Mouse (Mus musculus): ENCODE measurements at regions not wholly inside any gene's neighbourhood (a gene's known extent, or its start where the extent isn't known, plus 50 kb on each side); places are given as distances from the start of the nearest gene placed in this dataset.

GRCm38 (mm10) chr14:92958138-92958537 is 932.3 kb downstream of the Pcdh9 start:
- Histone ChIP-seq H3K27ac (peak overlapping the region; percentile 48; the same call in 1 of the 2 replicates), H3K36me3 (replicated peaks) (no peaks in the 10 kb centered on the region)

GRCm38 (mm10) chr14:92955485-92955884 is 935.0 kb downstream of the Pcdh9 start:
- H3K4me1 ChIP-seq, result peaks cover 12% of the 10 kb centered on the region
- no peaks in the 10 kb centered on the region for H3K36me3 ChIP-seq (replicated peaks)
- H3K27ac ChIP-seq, result no peak overlapping the region
- DNase-seq (ENCODE audit: extremely low spot score, low spot score), result no peak
- WGBS, result 93% methylated on average over 3 of the region's 3 CpGs
- H3K4me3 ChIP-seq, result no peak overlapping the region
- no peaks in the 10 kb centered on the region; the same call in 1 of the 2 replicates for H3K27me3 ChIP-seq (ENCODE audit: poor library complexity, severe bottlenecking)
- H3K9me3 ChIP-seq, result no peaks in the 10 kb centered on the region

More at GRCm38 (mm10) chr14:92958138-92958537, 932.3 kb downstream of the Pcdh9 start:
- H3K9me3 ChIP-seq, result no peaks in the 10 kb centered on the region
- peak; percentile 28 for DNase-seq (ENCODE audit: extremely low spot score, low spot score)
- no peaks in the 10 kb centered on the region; the same call in 1 of the 2 replicates for H3K27me3 ChIP-seq (ENCODE audit: poor library complexity, severe bottlenecking)
- 19% methylated on average over 2 of the region's 2 CpGs for WGBS
- no peak overlapping the region for H3K4me3 ChIP-seq
- peaks cover 12% of the 10 kb centered on the region for H3K4me1 ChIP-seq

- H3K27ac ChIP-seq, result no peak overlapping the region
- H3K4me3 ChIP-seq, result no peak overlapping the region
- no peaks in the 10 kb centered on the region for H3K9me3 ChIP-seq
- no peaks in the 10 kb centered on the region for H3K36me3 ChIP-seq (replicated peaks)
- H3K4me1 ChIP-seq, result no peaks in the 10 kb centered on the region
- DNase-seq (ENCODE audit: extremely low spot score, low spot score), result no peak
- H3K27me3 ChIP-seq (ENCODE audit: poor library complexity, severe bottlenecking), result no peaks in the 10 kb centered on the region
- WGBS, result 90% methylated on average over 6 of the region's 6 CpGs
Measured at GRCm38 (mm10) chr14:92907623-92908045, 982.8 kb downstream of the Pcdh9 start.

GRCm38 (mm10) chr14:92874548-92874947 is 1015.9 kb downstream of the Pcdh9 start:
- Histone ChIP-seq H3K9me3 (no peaks in the 10 kb centered on the region), H3K4me3 (no peak overlapping the region), H3K27ac (no peak overlapping the region), H3K36me3 (replicated peaks) (no peaks in the 10 kb centered on the region), H3K27me3 (ENCODE audit: poor library complexity, severe bottlenecking) (no peaks in the 10 kb centered on the region), H3K4me1 (no peaks in the 10 kb centered on the region)
- 82% methylated on average over 7 of the region's 7 CpGs for WGBS
- no peak for DNase-seq (ENCODE audit: extremely low spot score, low spot score)

- no peaks in the 10 kb centered on the region for H3K36me3 ChIP-seq (replicated peaks)
- DNase-seq (ENCODE audit: extremely low spot score, low spot score), result no peak
- no peak overlapping the region for H3K27ac ChIP-seq
- H3K27me3 ChIP-seq (ENCODE audit: poor library complexity, severe bottlenecking), result no peaks in the 10 kb centered on the region
- H3K4me1 ChIP-seq, result peaks cover 7% of the 10 kb centered on the region
- H3K4me3 ChIP-seq, result no peak overlapping the region
- 83% methylated on average over 2 of the region's 2 CpGs for WGBS
- H3K9me3 ChIP-seq, result no peaks in the 10 kb centered on the region
Measured at GRCm38 (mm10) chr14:92866462-92866861, 1024.0 kb downstream of the Pcdh9 start.

GRCm38 (mm10) chr14:92862942-92863341 is 1027.5 kb downstream of the Pcdh9 start:
- no peaks in the 10 kb centered on the region for H3K9me3 ChIP-seq
- 30% methylated on average over 2 of the region's 2 CpGs for WGBS
- no peaks in the 10 kb centered on the region for H3K27me3 ChIP-seq (ENCODE audit: poor library complexity, severe bottlenecking)
- no peak overlapping the region for H3K4me3 ChIP-seq
- H3K27ac ChIP-seq, result 0 out of 2 replicates have a peak overlapping the region, but pooled peaks have one; percentile 35
- no peak for DNase-seq (ENCODE audit: extremely low spot score, low spot score)
- no peaks in the 10 kb centered on the region for H3K36me3 ChIP-seq (replicated peaks)
- H3K4me1 ChIP-seq, result peaks cover 7% of the 10 kb centered on the region

DNA sequence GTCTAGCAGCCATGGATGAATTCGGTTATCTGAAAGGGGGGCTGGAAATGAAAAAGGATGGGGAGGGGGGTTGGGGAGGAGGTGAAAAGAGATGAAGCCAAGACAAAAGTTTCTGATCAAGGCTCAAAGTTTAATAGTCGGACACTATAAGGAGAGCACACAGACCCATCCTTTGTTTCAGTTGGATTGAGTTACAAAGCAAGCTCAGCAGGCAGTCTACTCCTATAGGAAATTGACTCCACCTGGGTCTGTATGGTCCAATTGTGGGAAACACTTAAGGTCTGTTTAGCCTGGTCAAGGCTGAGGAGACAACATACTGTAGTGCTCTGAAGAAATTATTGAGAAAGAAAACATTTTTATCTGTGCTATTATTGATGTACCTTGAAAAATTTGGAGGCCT is 1029.8 kb downstream of the Pcdh9 start:
- Histone ChIP-seq H3K36me3 (replicated peaks) (no peaks in the 10 kb centered on the region), H3K9me3 (no peaks in the 10 kb centered on the region), H3K27me3 (ENCODE audit: poor library complexity, severe bottlenecking) (no peaks in the 10 kb centered on the region), H3K4me1 (peaks cover 7% of the 10 kb centered on the region), H3K27ac (no peak overlapping the region), H3K4me3 (no peak overlapping the region)
- WGBS, result 67% methylated on average over 2 of the region's 2 CpGs
- DNase-seq (ENCODE audit: extremely low spot score, low spot score), result no peak

DNA sequence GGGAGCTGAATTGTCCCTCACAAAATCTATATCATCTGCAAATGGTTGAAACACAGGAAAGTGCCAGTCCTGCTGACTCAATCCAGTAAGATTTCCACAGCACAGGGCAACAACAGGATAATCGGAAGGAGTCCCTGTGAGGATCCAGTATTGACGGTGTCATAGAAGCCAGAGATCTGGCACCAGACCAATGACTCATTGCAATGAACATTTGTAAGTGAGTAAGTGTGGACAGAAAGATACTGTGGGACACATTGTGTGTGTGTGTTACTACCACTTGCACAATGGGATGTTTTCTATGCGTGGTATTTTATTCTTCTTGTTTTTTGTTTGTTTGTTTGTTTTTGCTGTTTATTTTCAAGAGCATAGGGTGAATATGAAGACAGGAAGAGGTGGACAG is 1056.8 kb downstream of the Pcdh9 start:
- Histone ChIP-seq H3K4me1 (peaks cover 6% of the 10 kb centered on the region), H3K9me3 (no peaks in the 10 kb centered on the region), H3K27ac (no peak overlapping the region), H3K36me3 (replicated peaks) (no peaks in the 10 kb centered on the region), H3K27me3 (ENCODE audit: poor library complexity, severe bottlenecking) (no peaks in the 10 kb centered on the region), H3K4me3 (no peak overlapping the region)
- DNase-seq (ENCODE audit: extremely low spot score, low spot score), result no peak
- 87% methylated on average over 3 of the region's 3 CpGs for WGBS

GRCm38 (mm10) chr14:92829171-92829570 is 1061.3 kb downstream of the Pcdh9 start:
- WGBS, result 34% methylated on average over 4 of the region's 4 CpGs
- no peaks in the 10 kb centered on the region for H3K27me3 ChIP-seq (ENCODE audit: poor library complexity, severe bottlenecking)
- no peaks in the 10 kb centered on the region for H3K9me3 ChIP-seq
- no peak for DNase-seq (ENCODE audit: extremely low spot score, low spot score)
- no peak overlapping the region for H3K4me3 ChIP-seq
- no peaks in the 10 kb centered on the region for H3K36me3 ChIP-seq (replicated peaks)
- peaks cover 13% of the 10 kb centered on the region for H3K4me1 ChIP-seq
- peak overlapping the region; percentile 52; the same call in 1 of the 2 replicates for H3K27ac ChIP-seq

- no peak overlapping the region for H3K4me3 ChIP-seq
- DNase-seq (ENCODE audit: extremely low spot score, low spot score), result no peak
- H3K4me1 ChIP-seq, result peaks cover 13% of the 10 kb centered on the region
- no peaks in the 10 kb centered on the region for H3K27me3 ChIP-seq (ENCODE audit: poor library complexity, severe bottlenecking)
- WGBS, result 52% methylated on average over 6 of the region's 6 CpGs
- no peaks in the 10 kb centered on the region for H3K36me3 ChIP-seq (replicated peaks)
- no peaks in the 10 kb centered on the region for H3K9me3 ChIP-seq
- H3K27ac ChIP-seq, result no peak overlapping the region
Measured at GRCm38 (mm10) chr14:92826576-92827284, 1063.7 kb downstream of the Pcdh9 start.

DNA sequence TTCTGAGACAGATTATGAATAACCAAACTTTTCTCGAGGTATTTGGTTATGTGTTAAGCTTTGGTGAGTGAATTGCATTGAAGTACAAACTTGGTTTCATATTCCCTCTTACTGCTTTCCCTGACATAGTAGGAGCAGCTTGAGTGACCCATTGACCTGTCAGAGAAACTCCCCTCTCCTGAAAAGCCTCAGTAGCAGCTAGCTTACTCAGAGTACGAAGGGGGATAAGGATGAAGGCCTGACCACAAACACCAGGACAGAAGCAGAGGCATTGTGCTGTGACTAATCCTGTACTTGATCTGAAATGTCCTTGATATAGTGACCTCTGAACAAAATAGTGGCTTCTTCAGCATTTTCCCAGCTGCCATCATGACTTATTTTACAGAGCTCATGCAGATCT is 1070.4 kb downstream of the Pcdh9 start:
- 58% methylated on average over 2 of the region's 2 CpGs for WGBS
- no peak for DNase-seq (ENCODE audit: extremely low spot score, low spot score)

More for the DNA sequence above, 1070.4 kb downstream of the Pcdh9 start:
- no peaks in the 10 kb centered on the region for H3K9me3 ChIP-seq
- H3K4me3 ChIP-seq, result no peak overlapping the region
- H3K27me3 ChIP-seq (ENCODE audit: poor library complexity, severe bottlenecking), result no peaks in the 10 kb centered on the region
- H3K36me3 ChIP-seq (replicated peaks), result no peaks in the 10 kb centered on the region
- H3K4me1 ChIP-seq, result no peaks in the 10 kb centered on the region
- H3K27ac ChIP-seq, result no peak overlapping the region
